Mouse (Mus musculus) lung, postnatal 14 days (tissue): ENCODE results near the gene Chst8.

ENCODE experiments used
- DNase-seq: peaks from one replicate; pipeline ENCODE4 v3.0.0; 2021

Gene Chst8

GRCm38 (mm10) chr7:34748501-34748900, 64.0 kb downstream of the Chst8 start:
- no peak for DNase-seq

- no peak for DNase-seq
Observed at GRCm38 (mm10) chr7:34747661-34748060, 64.8 kb downstream of the Chst8 start.

GRCm38 (mm10) chr7:34746586-34746985, 65.9 kb downstream of the Chst8 start:
- no peak for DNase-seq

GRCm38 (mm10) chr7:34746165-34746564, 66.3 kb downstream of the Chst8 start:
- peak; percentile 73 for DNase-seq

- peak; percentile 17 for DNase-seq
Observed at GRCm38 (mm10) chr7:34745426-34745825, 67.1 kb downstream of the Chst8 start.

- no peak for DNase-seq
Observed at GRCm38 (mm10) chr7:34744994-34745393, 67.5 kb downstream of the Chst8 start.

- no peak for DNase-seq
Observed at GRCm38 (mm10) chr7:34743411-34744085, 69.0 kb downstream of the Chst8 start.

- no peak for DNase-seq
Observed at GRCm38 (mm10) chr7:34739371-34739770, 73.1 kb downstream of the Chst8 start.

- no peak for DNase-seq
Observed at GRCm38 (mm10) chr7:34737206-34737605, 75.3 kb downstream of the Chst8 start.

- DNase-seq, result no peak
Observed at GRCm38 (mm10) chr7:34734348-34734747, 78.2 kb downstream of the Chst8 start.

GRCm38 (mm10) chr7:34728931-34729330, 83.6 kb downstream of the Chst8 start:
- no peak for DNase-seq

GRCm38 (mm10) chr7:34725206-34725605, 87.3 kb downstream of the Chst8 start:
- DNase-seq, result no peak

- no peak for DNase-seq
Observed at GRCm38 (mm10) chr7:34722551-34723230, 89.8 kb downstream of the Chst8 start.

- no peak for DNase-seq
Observed at GRCm38 (mm10) chr7:34722151-34722550, 90.4 kb downstream of the Chst8 start.

- peak; percentile 64 for DNase-seq
Observed at GRCm38 (mm10) chr7:34721650-34722048, 90.9 kb downstream of the Chst8 start.

- peak; percentile 12 for DNase-seq
Observed at GRCm38 (mm10) chr7:34720882-34721649, 91.4 kb downstream of the Chst8 start.

GRCm38 (mm10) chr7:34719599-34719998, 92.9 kb downstream of the Chst8 start:
- peak; percentile 66 for DNase-seq

GRCm38 (mm10) chr7:34718651-34719050, 93.9 kb downstream of the Chst8 start:
- DNase-seq, result peak; percentile 14

- DNase-seq, result no peak
Observed at GRCm38 (mm10) chr7:34717161-34717810, 95.2 kb downstream of the Chst8 start.

GRCm38 (mm10) chr7:34714848-34715460, 97.6 kb downstream of the Chst8 start:
- DNase-seq, result no peak

GRCm38 (mm10) chr7:34709111-34709510, 103.4 kb downstream of the Chst8 start:
- no peak for DNase-seq

- DNase-seq, result no peak
Observed at GRCm38 (mm10) chr7:34704401-34704800, 108.1 kb downstream of the Chst8 start.

GRCm38 (mm10) chr7:34703437-34703836, 109.1 kb downstream of the Chst8 start:
- DNase-seq, result peak; percentile 15
